Mouse (Mus musculus): ENCODE measurements around the gene Rhof.

Rhof gene

DNA sequence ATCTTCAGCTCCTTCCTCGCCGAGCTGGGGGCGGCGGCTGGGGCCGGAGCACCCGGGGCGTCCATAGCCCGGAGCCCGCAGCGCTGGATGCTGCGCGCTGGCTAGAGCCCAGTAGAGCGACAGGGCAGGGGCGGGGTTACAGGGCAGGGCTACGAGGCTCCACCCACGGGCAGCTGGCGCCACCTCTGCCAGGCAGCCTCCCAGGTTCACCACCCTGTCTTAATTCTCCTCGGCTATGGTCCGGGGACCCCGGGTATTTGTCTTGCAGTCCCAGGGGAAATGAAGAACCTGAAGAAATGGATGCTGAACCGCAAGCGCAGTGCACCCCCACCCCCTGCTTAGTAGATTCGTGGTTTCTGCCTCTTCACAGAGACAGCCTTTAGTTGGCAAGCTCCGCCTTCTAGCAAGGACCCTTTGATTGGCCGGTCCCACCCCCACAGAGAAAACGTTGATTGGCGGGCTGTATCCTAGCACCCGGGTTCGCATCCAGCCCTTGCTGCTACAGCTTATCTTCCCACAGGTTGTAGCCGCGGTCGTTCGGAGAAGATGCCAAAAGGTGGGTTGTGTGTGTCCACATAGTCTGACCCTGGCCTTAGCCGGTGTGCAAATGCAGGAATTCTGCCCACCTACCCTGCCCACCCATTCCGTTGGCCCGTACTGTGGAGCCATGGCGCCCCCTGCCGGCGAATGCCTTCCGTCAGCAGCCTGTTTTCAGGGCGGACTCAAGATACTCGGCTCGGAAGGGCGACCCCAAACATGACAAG, at the start of gene Rhof:
TSS of gene Rhof (minus strand) at position 385 of the 764 bp plus-strand sequence.
- ChIA-PET POLR2A (interaction anchor here (0.5 to 11.5 kb wide), 43 partner anchors 11 to 1190 kb away, joined by 3 to 473 read pairs (median 5); partner anchors contain the start of genes Psmd9 (in 2 of the 4) and Setd1b (in 2 of the 4)), CTCF (interaction anchor here (0.5 to 8.8 kb wide), 96 partner anchors 8 to 1338 kb away, joined by 3 to 427 read pairs (median 4); partner anchors contain the start of genes Hpd (in 2 of the 4), Psmd9 (in 2 of the 4), Orai1 (in 1 of the 4) and Setd1b (in 1 of the 4))

DNA sequence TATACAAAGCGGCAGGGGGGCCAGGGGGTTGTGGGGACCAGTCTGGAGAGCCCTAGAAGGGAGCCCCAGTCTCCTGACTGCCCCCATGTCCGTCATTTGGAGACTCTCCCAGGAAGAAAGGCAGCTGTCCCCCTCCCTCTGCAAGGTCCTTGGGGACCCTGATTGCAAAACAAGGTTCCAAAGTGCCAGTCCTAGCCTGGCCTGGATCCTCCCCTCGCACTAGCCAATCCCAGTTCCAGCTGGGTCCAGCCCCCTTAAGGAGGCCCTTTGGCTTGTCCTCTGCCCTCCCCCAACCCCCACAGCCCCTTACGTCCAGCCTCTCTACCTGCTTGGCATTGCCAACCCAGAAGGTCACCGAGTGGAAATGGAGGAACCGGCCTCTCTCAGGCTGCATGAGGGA, 49.0 kb upstream of the Rhof start:
- ChIA-PET POLR2A (no interaction called here), CTCF (interaction anchor here in 2 of 4 experiments (0.5 to 1.4 kb wide), 5 partner anchors 9 to 77 kb away, joined by 3 to 4 read pairs (median 3); partner anchors contain the start of gene Rhof (in 1 of the 2))

DNA sequence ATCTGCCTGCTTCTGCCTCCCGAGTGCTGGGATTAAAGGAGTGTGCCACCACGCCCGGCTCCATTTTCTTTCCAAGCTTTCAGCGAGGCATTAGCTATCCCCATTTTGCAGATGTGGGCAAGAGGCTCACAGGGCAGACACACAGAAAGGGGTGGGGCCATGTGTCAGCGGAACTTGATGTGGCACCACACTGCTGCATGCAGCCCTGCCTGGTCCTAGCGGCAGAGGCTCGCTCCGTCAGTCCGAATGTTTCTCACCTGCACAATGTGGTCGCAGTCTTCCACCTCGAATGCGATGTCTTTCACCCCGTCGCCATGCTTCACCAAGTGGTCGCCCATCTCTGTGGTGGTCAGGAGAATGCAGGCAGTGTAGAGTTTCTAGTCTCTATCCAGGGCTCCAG, 47.9 kb upstream of the Rhof start:
- ChIA-PET POLR2A (interaction anchor here in 1 of 4 experiments (1.2 kb wide), 1 partner anchor 52 kb away, joined by 3 read pairs; no protein-coding TSS in a partner anchor), CTCF (interaction anchor here in 1 of 4 experiments (1.4 kb wide), 1 partner anchor 8 kb away, joined by 3 read pairs; no protein-coding TSS in a partner anchor)

DNA sequence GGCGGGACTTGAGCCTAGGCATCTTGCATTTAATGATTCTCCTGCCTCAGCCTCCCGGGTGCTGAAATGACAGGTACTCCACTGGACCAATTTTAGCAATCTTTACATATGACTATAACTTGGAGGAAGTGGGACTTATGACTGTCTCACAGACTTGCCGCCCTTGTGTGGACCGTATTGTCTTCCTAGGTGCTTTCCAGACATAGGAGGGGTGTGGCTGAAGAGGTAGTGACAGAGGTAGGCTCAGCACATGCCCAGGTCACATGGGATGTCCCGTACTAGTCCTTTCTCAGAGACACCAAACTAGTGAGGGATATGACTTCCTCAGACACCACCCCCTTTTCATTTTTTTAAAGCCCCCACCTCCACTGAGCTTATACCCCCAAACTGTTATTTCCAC, 46.3 kb upstream of the Rhof start:
- ChIA-PET CTCF (interaction anchor here in 2 of 4 experiments (0.6 to 1.1 kb wide), 4 partner anchors 11 to 577 kb away, joined by 3 read pairs; partner anchors contain the start of gene Rhof (in 1 of the 2)), POLR2A (interaction anchor here in 1 of 4 experiments (0.7 kb wide), 1 partner anchor 1653 kb away, joined by 3 read pairs; no protein-coding TSS in a partner anchor)

DNA sequence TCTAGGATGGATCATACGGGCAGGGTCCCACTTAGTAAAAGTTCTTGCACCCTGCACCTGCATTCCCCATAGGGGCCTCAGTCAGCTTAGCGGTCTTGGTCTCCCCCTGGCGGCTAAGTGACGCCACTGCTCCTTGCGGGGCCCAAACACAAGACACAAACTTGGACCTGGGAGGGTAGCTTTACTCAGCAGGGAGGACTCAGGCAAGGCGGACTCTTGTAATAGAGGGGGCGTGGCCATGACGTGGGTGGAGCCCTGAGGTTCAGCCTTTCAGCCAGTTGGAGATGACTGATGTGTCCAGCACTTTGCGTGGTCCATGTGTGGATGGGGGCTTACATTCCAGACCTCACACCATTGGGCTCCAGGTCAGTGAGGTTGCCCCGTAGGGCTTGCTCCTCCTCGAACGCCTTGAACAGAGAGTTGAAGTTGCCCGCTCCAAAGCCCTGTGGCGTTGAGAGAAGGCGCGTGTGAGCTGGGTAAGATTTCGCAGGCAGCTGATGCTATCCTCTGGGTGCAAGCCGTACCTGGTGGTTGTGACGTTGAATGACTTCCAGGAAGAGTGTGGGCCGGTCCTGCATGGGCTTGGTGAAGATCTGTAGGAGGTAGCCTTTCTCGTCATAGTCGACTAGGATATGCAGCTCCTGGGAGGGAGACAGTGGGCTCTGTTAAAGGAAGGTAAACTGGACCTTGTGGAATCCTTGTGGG, 39.3 kb upstream of the Rhof start:
- ChIA-PET CTCF (interaction anchor here (0.5 to 7.0 kb wide), 82 partner anchors 8 to 784 kb away, joined by 3 to 122 read pairs (median 5); partner anchors contain the start of genes Rhof (in 4 of the 4), Wdr66 (in 2 of the 4), Hpd (in 1 of the 4) and Orai1 (in 1 of the 4)), POLR2A (interaction anchor here (0.5 to 7.0 kb wide), 25 partner anchors 9 to 429 kb away, joined by 3 to 59 read pairs (median 5); partner anchors contain the start of genes Rhof (in 3 of the 4) and Orai1 (in 1 of the 4))

DNA sequence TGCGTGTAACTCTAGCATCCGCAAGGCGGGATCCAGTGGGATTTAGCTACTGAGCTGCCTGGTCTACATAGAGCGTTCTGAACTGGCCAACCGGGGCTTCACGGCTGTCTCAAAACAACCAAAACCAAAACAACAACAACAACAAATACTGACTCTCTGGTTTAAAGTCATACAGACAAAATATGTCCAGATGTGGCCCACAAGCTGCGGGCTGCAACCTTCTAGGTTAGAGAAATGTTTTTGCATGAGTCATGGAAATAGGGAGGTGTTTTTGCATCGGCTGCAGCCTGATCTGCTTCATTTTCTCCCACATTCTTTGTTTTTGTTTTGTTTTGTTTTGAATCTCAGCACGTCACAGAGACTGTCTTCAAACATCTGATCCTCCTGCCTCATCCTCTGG, 37.9 kb upstream of the Rhof start:
- POLR2A ChIA-PET = interaction anchor here in 2 of 4 experiments (0.6 to 7.0 kb wide), 5 partner anchors 13 to 37 kb away, joined by 4 to 59 read pairs (median 13); partner anchors contain the start of gene Rhof (in 2 of the 2)

DNA sequence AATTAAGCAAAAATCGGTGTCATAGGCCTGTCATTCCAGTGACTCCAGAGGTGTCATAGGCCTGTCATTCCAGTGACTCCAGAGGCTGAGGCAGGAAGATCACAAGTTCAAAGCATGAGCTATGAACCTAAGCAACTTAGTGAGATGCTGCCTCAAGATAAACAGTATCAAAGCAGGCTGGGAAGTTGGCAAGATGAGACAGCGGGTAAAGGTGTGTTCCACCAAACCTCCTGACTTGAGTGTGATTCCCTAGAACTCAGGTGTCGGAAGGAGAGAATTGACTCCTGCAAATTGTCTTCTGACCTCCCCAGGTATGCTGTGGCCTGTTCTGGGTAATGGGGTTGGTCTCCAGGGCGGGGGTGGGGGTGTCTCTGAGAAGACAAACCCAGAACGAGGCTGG, 36.8 kb upstream of the Rhof start, which contains the start of gene Psmd9:
TSS of gene Psmd9 (plus strand) at position 130 of the 400 bp plus-strand sequence.
- POLR2A ChIA-PET = interaction anchor here in 2 of 4 experiments (1.1 to 7.0 kb wide), 9 partner anchors 12 to 84 kb away, joined by 3 to 59 read pairs (median 6); partner anchors contain the start of gene Rhof (in 1 of the 2)
- CTCF ChIA-PET = interaction anchor here in 3 of 4 experiments (0.6 to 7.0 kb wide), 14 partner anchors 12 to 105 kb away, joined by 3 to 122 read pairs (median 4); partner anchors contain the start of gene Rhof (in 2 of the 3)

More for the DNA sequence above, 37.9 kb upstream of the Rhof start:
- CTCF ChIA-PET = interaction anchor here (0.6 to 7.0 kb wide), 13 partner anchors 15 to 154 kb away, joined by 3 to 122 read pairs (median 5); partner anchors contain the start of gene Rhof (in 3 of the 4)

DNA sequence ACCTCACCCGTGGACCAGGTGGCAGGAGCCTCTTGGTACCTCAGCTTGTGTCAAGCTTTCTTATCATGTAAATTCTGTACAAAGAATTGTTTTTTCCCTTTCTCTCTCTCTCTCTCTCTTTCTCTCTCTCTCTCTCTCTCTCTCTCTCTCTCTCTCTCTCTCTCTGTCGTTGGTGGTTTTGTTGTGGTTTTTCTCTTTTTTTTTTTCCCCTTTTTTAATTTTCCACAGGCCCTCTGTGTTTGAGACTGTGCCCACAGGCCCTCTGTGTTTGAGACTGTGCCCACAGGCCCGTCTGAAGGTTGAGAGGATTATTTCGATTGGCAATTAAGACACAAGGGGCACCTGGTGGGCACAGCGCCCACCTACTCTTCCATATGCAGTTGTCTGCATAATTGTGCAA, 35.1 kb upstream of the Rhof start:
- POLR2A ChIA-PET = interaction anchor here in 3 of 4 experiments (0.6 to 7.0 kb wide), 15 partner anchors 10 to 745 kb away, joined by 3 to 59 read pairs (median 3); partner anchors contain the start of gene Rhof (in 1 of the 3)
- CTCF ChIA-PET = interaction anchor here (0.5 to 7.0 kb wide), 12 partner anchors 11 to 210 kb away, joined by 3 to 122 read pairs (median 4); partner anchors contain the start of gene Rhof (in 2 of the 4)

DNA sequence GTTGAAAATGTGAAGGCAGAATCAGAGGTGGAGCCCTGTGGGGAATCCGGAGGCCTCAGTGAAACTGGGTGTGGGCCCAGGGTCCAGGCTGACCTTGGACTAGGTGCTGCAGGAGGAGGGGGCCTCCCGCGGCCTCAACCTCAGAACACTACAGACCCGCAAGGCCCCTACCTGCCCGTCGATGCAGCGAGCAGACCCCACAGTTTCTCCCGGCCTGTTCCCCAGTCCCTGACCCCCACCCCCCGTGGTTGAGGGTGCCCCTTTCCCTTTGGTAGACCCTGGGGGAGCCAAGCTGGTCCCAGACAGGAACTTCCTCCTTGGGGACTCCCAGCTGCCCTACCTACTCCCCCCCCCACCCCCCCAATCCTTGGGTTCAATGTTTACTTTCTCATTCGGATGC, 33.9 kb upstream of the Rhof start:
- POLR2A ChIA-PET = interaction anchor here in 2 of 4 experiments (0.7 to 4.5 kb wide), 5 partner anchors 26 to 355 kb away, joined by 3 to 38 read pairs (median 5); partner anchors contain the start of gene Rhof (in 1 of the 2)
- CTCF ChIA-PET = interaction anchor here in 3 of 4 experiments (0.6 to 2.9 kb wide), 3 partner anchors 11 to 245 kb away, joined by 3 to 17 read pairs (median 7); no protein-coding TSS in a partner anchor

DNA sequence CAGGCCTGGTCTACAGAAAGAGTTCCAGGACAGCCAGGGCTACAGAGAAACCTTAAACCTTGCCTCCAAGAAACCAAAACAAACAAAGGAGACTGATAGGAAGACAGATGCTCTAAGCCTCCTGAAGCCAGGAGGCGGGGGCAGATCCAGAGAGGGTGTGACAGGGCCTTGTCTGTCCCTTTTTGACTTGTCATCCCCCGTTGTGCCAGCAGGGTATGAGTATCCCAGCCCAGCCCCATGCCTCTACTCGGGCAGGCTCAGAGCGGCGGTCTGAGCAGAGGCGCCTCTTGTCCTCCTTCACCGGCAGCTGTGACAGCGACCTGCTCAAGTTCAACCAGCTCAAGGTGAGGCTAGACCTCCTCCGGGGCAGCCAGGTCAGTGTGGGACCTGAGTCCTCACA, 30.4 kb upstream of the Rhof start:
- POLR2A ChIA-PET = interaction anchor here in 2 of 4 experiments (0.6 to 3.1 kb wide), 7 partner anchors 9 to 491 kb away, joined by 3 to 30 read pairs (median 6); partner anchors contain the start of genes Rhof (in 1 of the 2) and Setd1b (in 1 of the 2)
- CTCF ChIA-PET = interaction anchor here (0.6 to 3.6 kb wide), 13 partner anchors 9 to 208 kb away, joined by 3 to 23 read pairs (median 5); partner anchors contain the start of gene Rhof (in 2 of the 4)

DNA sequence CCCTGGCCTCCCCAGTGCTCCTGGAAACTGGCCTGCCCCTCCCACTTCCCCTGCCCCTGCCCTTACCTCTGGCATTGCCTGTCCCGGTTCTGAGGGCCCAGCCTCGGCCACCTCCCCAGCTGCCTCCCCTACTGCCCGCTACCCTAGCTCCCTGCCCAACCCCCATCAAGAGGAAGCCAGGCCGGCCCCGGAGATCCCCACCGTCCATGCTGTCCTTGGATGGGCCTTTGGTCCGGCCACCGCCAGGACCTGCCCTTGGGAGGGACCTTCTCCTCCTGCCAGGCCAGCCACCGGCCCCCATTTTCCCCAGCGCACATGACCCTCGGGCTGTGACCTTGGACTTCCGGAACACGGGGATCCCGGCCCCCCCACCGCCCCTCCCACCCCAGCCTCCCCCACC, 27.8 kb upstream of the Rhof start:
- POLR2A ChIA-PET = interaction anchor here in 2 of 4 experiments (1.8 to 10.4 kb wide), 5 partner anchors 10 to 26 kb away, joined by 3 to 233 read pairs (median 59); partner anchors contain the start of genes Rhof (in 2 of the 2) and Psmd9 (in 1 of the 2)
- CTCF ChIA-PET = interaction anchor here in 3 of 4 experiments (0.6 to 2.4 kb wide), 8 partner anchors 11 to 309 kb away, joined by 3 to 5 read pairs (median 4); partner anchors contain the start of gene Tmem120b (in 1 of the 3)

DNA sequence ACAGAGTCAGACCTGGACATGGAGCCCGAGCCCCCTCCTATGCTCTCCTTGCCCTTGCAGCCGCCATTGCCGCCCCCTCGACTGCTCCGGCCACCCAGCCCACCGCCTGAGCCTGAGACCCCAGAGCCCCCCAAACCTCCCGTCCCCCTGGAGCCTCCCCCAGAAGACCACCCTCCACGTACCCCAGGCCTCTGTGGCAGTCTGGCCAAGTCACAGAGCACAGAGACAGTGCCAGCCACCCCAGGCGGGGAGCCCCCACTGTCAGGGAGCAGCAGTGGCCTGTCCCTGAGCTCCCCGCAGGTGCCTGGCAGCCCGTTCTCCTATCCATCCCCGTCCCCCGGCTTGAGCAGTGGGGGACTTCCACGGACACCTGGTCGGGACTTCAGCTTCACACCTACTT, 27.4 kb upstream of the Rhof start:
- POLR2A ChIA-PET = interaction anchor here in 2 of 4 experiments (1.0 to 10.4 kb wide), 6 partner anchors 10 to 70 kb away, joined by 3 to 233 read pairs (median 40); partner anchors contain the start of genes Rhof (in 2 of the 2) and Psmd9 (in 1 of the 2)
- CTCF ChIA-PET = interaction anchor here in 3 of 4 experiments (0.6 to 1.4 kb wide), 6 partner anchors 12 to 45 kb away, joined by 3 to 5 read pairs (median 4); no protein-coding TSS in a partner anchor

DNA sequence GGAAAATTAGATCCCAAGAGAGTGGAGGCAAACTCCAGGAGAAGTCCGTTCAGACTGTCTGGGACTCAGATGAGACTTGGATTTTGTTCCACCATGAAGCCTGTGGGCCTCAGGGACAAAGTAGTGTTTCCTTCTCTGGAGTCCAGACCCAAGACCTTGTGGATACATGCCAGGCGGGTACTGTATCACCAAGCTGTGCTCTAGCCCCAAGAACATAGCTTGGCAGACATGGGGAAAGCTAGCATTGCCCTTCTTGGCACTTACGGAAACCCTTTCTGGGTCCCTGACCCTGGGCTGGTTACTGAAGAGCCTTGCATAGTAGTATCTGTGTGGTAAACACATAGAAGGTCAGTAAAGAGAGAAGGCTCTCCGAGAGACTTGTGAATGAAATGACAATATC, 27.0 kb upstream of the Rhof start:
- ChIA-PET CTCF (interaction anchor here (0.6 to 7.2 kb wide), 8 partner anchors 10 to 45 kb away, joined by 3 to 187 read pairs (median 8); partner anchors contain the start of gene Rhof (in 2 of the 4)), POLR2A (interaction anchor here (0.6 to 10.4 kb wide), 11 partner anchors 10 to 170 kb away, joined by 3 to 233 read pairs (median 7); partner anchors contain the start of genes Rhof (in 3 of the 4), Kdm2b (in 1 of the 4) and Psmd9 (in 1 of the 4))

DNA sequence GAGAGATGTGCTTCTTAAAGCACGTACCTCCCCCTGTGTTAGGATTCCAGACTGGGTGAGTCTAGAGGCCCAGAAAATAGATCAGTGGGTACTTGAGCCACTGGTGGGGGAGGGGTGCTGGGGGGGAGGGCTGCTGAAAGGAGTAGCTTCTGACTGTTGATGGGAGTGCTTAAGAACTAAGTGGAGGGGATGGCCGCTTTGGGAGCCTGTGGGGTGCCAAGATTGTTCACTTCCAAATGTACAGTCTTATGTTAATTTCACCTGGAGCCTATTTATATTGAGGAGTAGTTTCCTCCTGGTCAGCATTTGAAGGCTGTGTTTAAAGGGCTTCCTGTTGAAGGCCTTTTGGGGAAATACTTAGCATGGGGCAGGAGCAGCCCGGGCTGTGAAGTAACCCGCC, 25.5 kb upstream of the Rhof start:
- ChIA-PET CTCF (interaction anchor here (0.6 to 7.2 kb wide), 19 partner anchors 8 to 167 kb away, joined by 3 to 187 read pairs (median 4); partner anchors contain the start of genes Rhof (in 3 of the 4), Psmd9 (in 2 of the 4) and Wdr66 (in 1 of the 4)), POLR2A (interaction anchor here (0.5 to 10.4 kb wide), 19 partner anchors 8 to 364 kb away, joined by 3 to 233 read pairs (median 5); partner anchors contain the start of genes Rhof (in 2 of the 4), Psmd9 (in 1 of the 4) and Setd1b (in 1 of the 4))

DNA sequence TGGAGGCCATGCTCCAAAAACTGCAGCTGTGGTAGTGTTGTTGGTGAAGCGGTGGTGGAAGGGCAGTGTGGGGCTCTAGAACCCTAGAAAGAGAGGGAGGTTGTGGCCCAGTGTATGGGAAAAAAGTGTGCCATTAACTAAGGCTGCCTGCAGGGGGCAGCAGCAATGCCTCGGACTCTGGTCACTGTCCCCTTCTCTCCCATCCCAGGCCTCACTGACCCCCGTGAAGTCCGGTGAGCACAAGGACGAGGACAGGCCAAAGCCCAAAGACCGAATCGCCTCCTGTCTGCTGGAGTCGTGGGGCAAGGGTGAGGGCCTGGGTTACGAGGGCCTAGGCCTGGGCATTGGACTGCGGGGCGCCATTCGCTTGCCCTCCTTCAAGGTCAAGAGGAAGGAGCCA, 24.3 kb upstream of the Rhof start:
- ChIA-PET POLR2A (interaction anchor here (0.6 to 10.4 kb wide), 9 partner anchors 7 to 815 kb away, joined by 3 to 233 read pairs (median 16); partner anchors contain the start of genes Rhof (in 2 of the 4), Psmd9 (in 1 of the 4) and Setd1b (in 1 of the 4)), CTCF (interaction anchor here (0.9 to 7.2 kb wide), 11 partner anchors 12 to 35 kb away, joined by 4 to 187 read pairs (median 9); partner anchors contain the start of genes Rhof (in 4 of the 4) and Psmd9 (in 2 of the 4))

DNA sequence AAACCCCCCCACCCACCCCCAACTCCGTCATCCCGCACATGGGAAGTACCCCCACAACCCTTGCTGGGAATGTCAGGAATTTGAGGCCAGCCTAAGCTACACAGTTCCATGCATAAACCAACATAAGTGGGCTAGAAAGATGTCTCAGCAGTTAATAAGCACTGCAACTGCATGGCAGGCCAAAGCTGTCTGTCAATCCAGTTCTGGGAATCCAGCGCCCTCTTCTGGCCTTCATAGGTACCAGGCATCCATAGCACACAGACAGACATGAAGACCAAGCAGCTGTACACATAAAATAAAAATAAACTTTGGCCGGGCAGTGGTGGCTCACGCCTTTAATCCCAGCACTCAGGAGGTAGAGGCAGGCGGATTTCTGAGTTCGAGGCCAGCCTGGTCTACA, 22.9 kb upstream of the Rhof start:
- POLR2A ChIA-PET = interaction anchor here (0.6 to 10.4 kb wide), 19 partner anchors 10 to 235 kb away, joined by 3 to 233 read pairs (median 6); partner anchors contain the start of genes Rhof (in 3 of the 4), Setd1b (in 2 of the 4), Orai1 (in 1 of the 4) and Psmd9 (in 1 of the 4)
- CTCF ChIA-PET = interaction anchor here (0.5 to 7.2 kb wide), 60 partner anchors 8 to 1367 kb away, joined by 3 to 187 read pairs (median 4); partner anchors contain the start of genes Rhof (in 4 of the 4), Mlxip (in 1 of the 4), Setd1b (in 1 of the 4) and Tmem120b (in 1 of the 4)

Measured in embryonic stem cell, embryonic (primary cell).